Mouse (Mus musculus): ENCODE data around the gene Ski.
A peak's percentile ranks its signal among the peaks of the same experiment; 100 is the strongest.
"Not testable (repeated sequence)": the region's sequence is repeated elsewhere in the genome, so short reads cannot be mapped to it uniquely, and the experiment has no call there.

The Ski gene

DNA sequence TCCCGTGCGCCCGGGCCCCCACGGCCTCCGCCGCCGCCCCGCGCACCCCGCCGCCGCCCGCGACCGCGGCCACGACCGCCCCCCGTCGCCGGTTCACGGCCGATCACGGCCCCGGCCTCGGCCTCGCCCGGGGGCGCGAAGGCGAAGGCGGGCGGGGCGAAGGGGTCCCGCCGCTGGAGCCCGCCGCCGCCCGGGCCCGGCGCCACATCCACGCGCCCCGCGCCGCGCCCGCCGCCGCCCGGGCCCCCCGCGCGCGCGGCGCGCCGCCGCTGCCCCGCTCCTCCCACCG is at the start of gene Ski:
Gene Ski (minus strand): TSS at position 41 of the 289 bp plus-strand sequence.
- DNase-seq (ENCODE audit: low read depth, low spot score): peak; percentile 31

DNA sequence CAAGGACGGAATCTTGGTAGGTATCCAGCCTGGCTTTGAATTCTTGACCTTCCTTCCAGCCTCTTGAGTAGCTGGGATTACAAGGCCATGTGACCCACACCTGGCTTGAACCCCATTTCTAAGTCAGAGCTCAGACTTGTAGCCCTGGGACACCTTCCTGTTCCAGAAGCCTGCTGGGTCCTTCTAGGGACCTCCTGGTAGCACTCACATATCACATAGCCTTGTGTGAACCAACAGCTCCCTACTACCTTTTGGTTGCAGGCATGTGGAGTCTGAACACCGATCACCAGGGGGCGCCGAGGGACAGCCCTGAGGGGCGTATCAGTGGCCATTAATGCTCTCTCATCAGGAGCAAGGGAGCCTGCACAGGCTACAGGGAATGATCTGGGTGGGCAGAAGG is 46.0 kb upstream of the Ski start:
- DNase-seq (ENCODE audit: low read depth, low spot score): peak; percentile 56

DNA sequence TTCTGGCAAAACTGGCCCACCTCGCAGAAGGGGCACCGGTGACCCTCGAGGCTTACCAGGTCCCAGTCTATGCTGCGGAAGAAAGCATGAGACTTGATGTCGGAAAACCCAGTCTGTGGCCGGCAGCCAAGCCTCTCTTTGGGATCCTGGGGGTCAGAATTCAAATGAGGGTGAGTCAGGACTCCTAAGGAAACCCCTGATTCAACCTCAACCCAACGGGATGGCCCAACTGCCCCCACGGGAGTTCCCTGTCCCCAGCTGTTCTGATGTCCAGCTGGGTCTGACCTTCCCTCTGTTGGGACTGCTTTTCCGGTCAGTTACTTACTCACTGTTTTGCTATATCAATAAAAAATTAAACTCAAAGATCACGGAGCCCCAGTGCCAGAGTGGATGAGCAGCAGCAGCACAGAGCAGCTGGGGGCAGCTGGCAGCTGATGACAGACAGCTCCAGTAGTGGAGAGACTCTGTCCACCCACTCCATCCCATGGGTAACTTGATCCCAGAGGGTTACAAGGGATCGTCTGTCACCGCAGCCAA is 45.3 kb upstream of the Ski start:
- no peak for DNase-seq (ENCODE audit: low read depth, low spot score)

DNA sequence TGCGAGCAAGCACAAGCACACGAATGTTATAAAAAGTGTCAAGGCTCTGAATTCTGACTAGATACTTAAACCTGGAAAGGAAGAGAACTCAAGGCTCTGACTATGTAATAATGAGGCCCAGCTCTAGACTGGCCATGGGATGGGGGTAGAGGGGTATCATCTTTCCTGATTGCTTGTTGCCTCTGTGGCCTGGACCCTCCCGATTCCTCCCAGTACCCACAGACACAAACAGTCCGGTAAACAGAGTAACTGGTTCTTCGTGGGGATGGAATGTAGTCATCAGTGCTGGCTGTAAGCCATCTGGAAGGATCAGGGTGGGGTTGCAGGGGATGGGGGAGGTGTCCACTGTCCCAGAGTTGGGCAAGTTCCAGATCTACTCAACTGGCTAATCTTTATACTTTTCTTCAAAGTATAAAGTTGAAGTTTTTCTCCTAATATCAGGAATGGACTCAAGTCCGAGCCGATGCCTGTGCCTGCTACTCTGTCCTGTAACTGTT is 44.7 kb upstream of the Ski start:
- no peak for DNase-seq (ENCODE audit: low read depth, low spot score)

DNA sequence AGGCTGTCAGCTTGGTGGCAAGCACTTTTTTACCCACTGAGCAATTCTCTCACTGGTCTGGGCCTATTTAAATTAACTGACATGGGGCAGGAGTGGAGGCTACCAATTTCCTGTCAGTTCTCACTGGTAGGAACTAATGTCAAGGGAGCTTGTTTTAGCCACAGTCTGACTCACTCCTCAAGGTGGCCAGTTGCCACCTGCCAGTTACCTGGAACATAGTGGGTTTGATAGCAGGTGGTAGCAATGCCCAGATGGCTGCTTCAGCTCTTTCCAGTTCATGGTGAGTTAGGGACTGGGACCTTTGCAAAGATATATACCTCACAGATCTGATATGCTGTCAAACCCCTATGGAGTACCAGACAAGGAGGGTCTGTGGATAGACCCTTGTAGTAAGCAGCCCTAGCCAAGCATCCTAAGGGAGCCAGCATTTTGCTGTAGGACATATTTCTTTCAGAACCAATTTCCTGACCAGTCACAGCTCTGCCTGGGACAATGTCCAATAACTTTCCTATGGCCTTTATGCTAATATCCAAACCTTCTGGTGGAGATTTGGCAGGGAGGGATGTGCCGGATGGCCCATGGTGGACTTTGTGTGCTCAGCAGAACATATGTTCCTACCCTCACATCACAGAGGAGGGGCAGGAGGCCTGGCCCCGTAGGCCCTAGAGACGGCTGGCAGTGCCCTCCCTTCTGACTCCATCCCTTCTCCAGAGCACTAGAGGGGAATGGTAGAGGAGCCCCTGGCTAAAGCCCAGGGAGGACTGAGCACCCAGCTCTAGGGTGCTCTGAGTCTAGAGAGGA is 42.3 kb upstream of the Ski start:
- DNase-seq (ENCODE audit: low read depth, low spot score): no peak

DNA sequence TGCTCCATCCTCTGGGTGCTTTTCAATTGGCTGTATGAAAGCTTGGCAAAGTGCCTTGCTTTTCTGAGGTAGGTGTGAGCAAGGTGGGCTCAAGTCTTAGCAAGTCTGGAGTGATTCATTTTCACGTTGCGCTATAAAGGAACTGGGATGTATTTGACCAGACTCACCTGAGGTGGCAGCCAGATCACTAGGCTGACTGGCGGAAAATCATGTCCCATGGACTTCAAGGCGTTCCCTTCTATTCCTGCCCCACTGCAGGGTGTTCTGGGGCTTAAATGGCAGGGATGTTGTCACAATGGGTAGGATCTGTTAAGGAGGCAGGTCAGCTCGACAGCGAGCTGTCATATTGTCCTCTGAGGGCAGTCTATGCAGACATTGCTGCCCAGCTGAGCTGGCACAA is 29.9 kb upstream of the Ski start:
- no peak for DNase-seq (ENCODE audit: low read depth, low spot score)

DNA sequence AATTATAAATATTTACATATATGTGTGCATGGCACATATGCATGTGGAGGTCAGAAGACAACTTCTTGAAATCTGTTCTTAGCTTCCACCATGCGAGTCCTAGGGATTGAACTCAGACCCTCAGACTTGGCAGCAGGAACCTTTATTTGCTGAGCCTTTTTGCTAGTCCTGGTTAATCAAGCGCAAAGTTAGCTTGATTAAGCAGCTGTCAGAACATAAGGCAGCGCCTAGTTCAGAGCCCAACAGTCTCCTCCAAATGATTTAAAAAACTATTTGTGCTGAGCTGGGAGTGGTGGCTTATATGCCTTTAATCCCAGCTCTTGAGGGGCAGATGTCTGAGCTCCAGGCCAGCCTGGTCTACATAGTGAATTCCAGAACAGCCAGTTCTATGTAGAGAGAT is 28.8 kb upstream of the Ski start:
- DNase-seq (ENCODE audit: low read depth, low spot score): no peak

DNA sequence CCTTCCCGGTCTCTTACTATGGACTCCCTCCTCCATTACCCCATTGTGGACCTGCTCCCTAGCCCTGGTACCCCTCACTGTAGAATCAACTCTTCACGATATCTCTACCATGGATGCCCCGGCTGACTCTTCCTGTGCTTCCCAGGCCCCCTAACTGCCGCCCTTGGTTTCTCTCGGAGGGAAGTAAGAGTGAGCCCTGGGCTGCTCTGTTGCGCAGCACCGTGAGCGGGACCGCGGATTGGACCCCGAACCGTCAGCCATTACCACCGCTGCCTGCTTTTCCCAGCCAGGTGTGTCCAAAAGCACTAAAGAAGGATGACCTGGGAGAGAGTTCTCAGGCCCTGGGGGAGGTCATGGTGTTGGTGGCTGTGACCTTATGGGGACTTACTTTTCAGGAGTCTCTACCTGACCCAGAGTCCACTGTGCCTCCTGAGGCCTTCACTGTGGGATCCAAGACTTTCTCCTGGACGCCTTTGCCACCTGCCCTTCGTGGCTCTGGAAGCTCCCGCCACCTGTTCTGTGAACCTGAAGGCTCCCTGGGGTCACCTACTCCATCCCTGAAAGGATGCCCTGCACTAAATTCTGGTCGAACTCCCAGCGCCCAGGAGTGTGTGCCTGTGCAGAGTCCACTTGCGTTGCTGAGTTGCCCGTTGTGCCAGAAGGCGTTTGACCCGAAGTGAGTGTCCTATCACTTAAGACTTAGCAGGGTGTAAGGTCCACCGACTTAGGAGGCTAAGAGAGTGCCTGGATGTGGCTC is 28.1 kb upstream of the Ski start:
- no peak for DNase-seq (ENCODE audit: low read depth, low spot score)

DNA sequence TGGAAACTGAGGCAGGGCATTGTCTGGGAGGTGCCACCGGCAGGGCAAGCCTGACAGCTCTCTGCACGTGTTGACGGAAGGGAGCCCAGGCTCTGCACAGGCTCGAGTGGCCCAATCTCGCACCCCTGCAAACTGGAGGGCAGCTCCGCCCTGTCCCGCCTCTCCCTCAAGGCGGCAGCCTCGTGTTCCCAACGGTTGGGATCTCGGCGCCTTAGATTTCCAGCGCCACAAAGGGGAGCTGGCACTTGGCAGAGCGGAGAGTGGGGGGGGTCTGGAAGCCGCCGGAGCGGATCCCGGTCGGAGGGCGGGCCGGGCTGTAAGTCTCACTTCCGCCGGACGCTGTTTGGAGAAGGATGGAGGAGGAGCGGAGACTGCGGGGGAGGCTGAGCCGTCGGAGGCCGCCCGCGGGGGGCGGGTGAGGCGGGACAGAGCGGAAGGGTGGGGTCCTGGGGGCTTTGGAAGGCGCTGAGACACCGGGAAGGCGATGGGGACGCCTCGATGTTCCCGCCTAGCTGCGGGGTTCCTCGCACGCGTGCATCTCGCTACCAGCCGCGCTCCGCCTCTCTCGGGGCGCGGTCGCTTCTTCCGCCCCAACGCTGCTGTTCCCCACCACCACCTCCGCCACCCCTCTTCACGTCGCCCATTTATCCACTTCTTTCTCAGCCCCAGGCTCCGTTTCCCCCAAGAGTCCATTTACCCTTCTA is 27.4 kb upstream of the Ski start, which contains the start of gene Faap20:
Gene Faap20 (plus strand): TSS at position 155 of the 704 bp plus-strand sequence.
- DNase-seq (ENCODE audit: low read depth, low spot score): peak; percentile 90

DNA sequence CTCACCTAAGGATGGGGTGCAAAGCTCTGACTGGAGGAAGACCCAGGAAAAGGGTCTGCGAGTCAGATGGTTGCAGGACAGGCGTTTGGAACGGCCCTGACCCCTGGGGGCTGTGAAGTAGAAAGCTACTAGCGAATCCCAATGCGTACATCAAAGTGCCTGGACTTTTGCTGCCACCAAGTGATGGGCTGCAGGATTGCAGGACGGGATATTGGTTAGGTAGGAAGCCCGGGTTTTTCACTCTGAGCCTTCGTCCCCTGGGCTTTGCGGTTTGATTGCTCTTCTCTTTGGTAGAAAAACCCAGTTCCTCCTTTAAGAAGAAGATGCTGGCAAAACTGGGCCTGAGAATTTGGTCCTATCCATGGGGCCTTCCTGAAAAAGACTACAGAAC is 26.9 kb upstream of the Ski start:
- DNase-seq (ENCODE audit: low read depth, low spot score): peak; percentile 91

DNA sequence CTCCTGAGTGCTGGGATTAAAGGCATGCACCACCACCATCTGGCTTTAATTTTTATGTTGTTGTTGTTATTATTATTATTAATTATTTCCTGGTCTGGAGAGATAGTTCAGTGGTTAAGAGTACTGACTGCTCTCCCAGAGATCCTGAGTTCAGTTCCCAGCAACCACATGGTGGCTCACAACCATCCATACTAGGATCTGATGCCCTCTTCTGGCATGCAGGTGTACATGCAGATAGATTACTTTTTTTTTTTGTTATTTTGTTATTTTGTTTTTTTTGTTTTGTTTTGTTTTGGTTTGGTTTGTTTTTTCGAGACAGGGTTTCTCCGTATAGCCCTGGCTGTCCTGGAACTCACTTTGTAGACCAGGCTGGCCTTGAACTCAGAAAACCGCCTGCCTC is 25.7 kb upstream of the Ski start:
- not testable (repeated sequence) for DNase-seq (ENCODE audit: low read depth, low spot score)

DNA sequence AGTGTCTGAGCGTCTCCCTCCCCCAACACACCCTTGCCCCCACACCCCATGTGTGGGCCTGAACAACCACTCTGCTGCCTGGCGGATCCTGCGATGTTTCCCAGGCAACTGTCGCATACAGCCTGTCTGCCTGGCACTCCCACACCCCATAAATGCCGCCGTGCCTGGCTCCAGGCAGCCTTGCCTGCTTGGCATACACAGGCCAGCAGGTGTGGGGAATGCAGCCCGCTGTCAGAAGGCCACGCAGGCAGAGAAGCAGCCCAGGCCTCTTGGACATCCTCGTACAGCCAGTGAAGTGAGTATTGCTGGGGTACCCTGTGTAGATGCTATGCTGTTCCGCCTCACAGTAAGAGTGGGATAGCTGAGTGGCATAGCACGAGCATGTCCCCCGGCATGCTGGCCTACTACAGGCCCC is 24.3 kb upstream of the Ski start:
- no peak for DNase-seq (ENCODE audit: low read depth, low spot score)

DNA sequence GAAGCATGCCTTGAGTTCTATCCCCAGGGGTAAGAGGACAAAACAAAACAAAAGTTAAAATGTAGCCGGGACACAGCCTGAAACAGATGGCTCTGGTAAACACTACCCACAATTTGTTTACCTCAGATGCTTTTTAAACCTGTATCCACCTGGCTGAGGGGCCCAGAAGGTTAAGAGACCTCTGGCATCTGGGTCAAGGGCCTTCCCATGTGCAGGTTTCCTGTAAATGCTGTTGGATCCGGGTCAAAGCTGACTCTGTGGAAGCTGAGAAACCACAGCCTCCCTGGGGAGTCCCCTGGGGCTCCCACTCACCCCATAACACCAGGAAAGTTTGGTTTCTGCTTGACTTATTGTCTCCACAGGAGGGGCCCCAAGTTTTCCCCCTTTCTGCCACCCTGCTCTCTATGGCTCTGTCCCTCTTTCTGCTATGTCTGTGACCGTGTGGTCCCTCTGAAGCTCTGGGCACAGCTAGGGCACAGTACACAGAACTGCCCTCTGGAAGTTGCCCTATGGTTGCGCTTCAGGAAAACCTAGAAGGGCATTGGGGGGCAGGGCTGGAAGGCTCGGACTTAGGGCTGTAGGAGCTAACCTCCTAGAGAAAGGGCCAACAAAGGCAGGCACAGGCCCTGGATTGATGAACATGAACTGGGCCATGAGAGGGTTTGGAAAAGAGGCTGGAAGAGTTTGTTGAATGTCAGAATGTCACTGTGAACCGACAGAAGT is 23.5 kb upstream of the Ski start:
- peak; percentile 22 for DNase-seq (ENCODE audit: low read depth, low spot score)

DNA sequence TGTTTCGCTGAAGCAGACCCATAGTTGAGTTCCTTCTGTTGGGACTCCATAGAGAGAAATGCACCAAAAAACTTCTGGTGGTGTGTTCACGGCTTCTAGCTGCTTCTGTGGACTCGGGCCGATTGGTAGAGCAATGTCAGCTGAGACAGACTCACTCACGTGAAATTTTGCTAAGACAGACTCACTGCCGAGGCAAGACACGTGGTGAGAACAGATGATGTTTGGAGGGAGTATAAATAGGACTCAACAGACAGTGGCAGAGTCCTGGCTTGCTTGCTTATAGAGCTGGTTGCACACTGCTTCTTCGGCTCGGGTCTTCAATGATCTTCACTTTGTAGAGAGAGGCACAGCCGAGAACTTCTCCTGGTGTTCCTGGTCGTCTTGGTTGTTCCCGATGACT is 20.8 kb upstream of the Ski start:
- DNase-seq (ENCODE audit: low read depth, low spot score): no peak

DNA sequence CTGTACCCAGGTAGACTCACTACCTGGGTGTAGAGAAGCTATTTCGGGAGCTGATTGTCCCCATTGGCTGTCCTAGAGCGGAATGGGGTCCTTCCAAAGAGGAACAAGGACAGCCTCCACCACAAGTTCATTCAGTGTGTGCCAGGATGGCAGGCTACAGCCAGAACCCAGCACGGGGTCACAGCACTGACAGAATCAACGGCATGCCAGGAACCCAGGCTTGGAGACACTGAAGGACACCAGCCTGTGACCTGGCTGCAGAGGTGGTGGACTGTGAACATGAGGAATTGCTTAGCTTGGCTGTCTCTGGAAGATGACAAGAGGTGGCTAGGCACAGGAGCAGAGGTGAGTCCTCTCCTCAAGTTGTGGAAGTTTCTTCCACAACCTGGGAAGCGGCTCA is 19.9 kb upstream of the Ski start:
- no peak for DNase-seq (ENCODE audit: low read depth, low spot score)

DNA sequence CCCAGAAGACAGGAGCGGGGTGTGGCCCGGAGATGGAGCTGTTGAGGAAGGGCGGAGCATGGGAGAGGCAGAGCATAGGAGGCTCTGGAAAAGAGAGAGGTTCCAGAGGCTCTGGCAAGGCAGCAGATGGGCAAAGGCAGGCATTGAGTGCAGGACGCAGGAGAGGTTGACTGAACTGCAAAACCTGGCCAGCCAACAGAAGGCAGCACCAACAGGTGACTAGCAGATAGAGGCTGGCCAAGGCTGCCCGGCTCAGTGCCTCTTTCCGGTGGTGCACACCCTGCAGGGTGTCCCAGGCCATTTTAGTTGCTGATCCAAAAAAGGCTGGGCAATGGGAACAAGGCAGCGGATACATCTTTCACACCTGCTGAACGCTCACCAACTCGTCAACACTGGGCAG is 19.4 kb upstream of the Ski start:
- DNase-seq (ENCODE audit: low read depth, low spot score): no peak

DNA sequence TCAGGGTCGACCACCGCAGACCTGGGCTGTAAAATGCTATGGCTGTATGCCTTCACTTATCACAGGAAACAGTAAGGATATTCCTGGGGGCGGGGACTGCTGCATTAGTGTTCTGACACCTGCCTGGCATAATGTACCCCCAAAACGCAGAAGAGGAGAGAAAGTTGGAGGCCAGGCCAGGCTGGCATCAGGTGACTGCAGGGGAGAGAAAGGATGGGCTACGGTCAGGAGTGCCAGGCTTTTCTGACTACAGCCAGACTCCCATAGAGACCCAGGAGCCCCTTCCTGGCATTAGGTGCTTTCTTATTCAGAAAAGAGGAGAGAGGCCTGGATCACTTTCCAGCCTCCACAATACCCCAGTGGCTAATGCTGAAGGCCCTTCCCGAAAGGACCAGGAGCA is 17.1 kb upstream of the Ski start:
- no peak for DNase-seq (ENCODE audit: low read depth, low spot score)

DNA sequence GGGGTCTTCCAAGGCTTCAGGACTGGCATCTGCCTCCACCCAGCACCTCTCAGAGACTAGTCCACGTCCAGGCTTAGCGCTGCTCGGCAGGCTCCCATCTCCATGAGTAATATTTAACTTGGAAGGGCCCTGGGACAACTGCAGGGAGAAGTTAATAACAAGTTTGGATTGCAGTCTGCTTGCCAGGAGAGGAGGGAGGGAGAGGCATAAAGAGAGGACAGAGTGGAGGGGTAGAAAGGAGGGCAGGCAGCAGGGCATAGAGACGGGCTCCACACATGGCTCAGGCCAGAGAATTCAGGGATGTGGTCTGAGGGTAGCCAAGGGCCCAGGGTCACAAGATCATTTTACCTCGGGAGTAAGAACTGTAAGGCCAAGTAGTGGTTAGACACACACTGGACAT is 15.9 kb upstream of the Ski start:
- no peak for DNase-seq (ENCODE audit: low read depth, low spot score)

DNA sequence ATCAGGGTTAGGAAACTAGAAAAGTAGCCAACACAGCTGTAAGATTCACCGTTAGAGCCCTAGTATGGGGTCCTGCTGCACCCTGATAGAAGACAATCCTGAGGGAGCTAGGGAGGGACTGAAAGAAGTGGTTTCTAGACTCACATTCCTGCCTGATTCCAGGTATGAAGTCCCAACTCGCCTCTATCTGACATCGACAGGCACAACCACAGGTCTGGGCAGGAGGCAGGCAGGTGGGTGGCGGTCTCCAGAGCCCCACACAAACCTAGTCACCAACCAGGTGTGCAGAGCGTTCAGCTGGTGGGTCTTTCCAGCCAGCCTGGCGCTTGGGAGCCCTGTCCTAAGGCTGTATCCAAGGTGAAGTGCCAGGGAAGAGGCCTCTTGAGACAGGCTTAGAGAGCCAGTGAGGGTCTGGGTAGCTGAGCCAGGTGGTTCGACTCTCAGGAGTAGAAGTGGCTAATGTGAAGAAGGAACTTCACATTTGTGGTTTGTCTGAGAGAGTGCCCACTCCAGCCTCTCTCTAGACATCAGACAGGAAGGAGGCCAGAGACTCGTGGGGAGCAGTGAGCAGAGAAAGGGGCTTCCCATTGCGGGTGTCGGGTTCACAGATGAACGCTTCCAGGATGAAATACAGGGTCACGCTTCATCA is 14.5 kb upstream of the Ski start:
- no peak for DNase-seq (ENCODE audit: low read depth, low spot score)

DNA sequence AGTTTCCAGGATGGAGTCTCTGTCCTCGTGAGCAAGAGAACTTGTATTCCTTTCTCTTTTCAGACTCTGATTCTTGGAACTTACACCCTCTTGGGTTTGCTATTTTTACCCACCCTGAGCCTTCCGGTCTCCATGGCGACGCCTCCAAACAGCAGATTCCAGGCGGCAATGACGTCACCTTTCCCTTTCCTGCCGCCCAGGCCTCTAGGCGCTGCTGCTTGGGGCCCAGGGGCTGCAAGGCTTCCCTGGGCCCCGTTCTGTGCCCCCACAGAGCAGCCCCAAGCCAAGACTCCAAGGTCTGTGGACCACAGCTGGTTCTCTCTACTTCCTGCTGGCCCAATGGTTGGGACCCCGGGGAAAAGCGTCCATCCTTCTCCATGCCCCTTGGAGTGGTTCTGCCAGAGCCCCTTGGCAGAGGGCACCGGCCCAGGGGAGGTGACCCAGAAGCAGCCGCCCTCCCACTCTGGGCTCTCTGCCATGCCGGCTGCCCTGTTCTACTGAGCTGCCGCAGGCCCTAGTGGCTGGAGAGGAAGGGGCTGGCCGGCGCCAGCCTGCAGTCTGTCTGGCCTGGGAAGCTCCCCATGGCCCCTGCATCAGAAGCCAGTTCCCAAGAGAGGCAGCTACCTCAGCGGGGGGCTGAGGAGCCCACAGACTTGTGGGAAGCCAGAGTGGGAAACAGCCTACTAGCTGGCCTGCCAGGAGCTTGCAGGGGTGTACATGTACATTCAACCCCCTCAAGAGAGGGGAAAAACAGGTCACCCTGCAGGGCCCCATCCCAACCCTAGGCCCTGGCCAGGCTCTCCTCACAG is 13.1 kb upstream of the Ski start:
- peak; percentile 79 for DNase-seq (ENCODE audit: low read depth, low spot score)
